Mouse (Mus musculus) bone marrow macrophage, adult 2 months (primary cell): ENCODE results near the gene Slc47a1.

ENCODE experiments used
- CTCF ChIP-seq: IDR thresholded peaks from 2 replicates; pipeline ENCODE4 v1.5.1; 2012; ENCODE audit warnings: low read depth, mild to moderate bottlenecking, low read length, moderate library complexity
- POLR2A ChIP-seq: IDR thresholded peaks from 2 replicates; pipeline ENCODE4 v1.6.1; 2012; ENCODE audit warnings: mild to moderate bottlenecking, low read depth, low read length, borderline replicate concordance

DNA sequence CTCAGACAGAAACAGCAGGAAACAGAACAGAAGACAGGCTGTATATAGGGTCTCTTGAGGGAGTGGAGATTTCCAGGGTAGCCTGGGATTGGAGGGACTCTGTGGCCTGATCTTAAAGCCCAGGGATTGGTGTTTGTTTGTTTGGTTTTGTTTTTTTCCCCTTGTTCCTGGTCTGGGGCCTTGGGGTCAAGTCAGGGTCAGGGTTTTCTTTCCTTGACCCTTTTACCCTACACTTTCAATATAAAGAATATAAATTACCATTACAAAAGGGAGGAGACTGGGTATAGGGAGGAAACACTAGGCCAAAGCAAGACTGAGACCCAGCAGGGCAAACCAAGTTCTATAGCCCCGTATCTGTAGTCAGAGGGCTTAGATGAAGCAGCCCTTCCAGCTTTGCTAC lies 81.6 kb downstream of the Slc47a1 start:
- TF ChIP-seq POLR2A (no peak), CTCF (no peak)
